Mouse (Mus musculus): ENCODE measurements around the gene Srp72.

Gene Srp72

DNA sequence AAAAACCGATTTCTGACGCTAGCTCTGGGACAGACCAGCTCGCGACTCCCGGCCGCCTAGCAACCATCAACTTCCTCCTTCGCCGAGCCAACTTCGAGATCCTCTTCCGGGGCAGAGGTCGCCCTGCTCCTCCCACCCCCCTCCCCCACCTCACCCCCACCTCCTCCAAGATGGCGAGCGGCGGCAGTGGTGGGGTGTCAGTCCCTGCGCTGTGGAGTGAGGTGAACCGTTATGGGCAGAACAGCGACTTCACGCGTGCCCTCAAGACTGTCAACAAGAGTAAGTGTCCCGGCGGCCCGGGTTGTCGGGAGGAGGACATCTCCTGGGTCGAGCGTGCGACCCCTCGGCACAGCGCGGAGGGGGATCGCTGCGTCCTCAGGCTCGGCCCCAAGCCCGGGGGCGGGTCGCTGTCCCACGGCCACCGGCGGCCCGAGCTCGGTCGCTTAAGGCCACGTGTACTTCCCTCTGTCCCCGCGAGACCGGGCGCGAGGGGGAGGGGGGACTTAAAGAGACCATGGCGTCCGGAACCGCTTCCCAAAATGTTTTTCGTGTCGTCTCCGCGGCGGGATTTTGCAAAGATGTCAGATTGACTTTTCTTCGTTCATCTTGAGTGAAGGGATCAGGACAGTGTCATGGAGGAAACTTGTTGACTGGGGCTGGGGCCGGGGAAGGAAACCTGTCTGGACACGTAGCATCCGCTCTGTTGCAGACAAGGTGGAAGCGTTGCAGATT lies at the start of gene Srp72:
TSS of gene Srp72 (plus strand) at position 130 of the 732 bp plus-strand sequence.
- peak; percentile 80 for DNase-seq (ENCODE audit: low spot score)

DNA sequence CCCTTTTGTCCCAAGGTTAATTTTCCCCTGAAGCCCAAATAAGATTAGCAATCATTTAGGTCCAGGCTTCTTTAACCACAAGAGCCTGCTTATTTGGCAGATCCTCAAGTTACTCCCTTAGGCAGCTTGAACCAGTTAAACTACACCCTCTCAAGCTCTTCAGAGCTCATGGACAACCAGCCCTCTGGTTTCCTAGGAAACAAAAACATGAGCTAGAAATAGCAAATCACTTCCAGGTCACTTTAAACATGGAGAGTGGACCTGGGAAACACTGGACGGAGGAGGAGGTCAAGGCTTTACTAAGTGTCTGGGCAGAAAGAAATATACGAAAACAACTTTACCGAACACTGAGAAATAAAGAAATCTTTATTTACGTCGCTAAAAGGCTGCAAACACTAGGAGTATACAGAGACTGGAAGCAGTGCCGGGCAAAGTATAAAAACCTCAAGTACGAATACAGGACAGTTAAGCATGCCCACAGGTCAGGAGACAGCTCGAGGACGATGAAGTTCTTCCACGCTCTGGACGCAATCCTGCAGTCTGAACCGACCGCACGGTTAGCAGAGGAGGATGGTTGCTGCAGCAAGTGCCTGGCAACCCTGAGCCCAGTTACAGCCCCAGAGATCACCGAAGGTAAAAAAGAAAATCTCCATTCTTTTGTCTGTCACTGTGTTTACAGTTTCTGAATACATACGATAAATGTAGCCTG lies 46.2 kb upstream of the Srp72 start:
- DNase-seq (ENCODE audit: low spot score): no peak

DNA sequence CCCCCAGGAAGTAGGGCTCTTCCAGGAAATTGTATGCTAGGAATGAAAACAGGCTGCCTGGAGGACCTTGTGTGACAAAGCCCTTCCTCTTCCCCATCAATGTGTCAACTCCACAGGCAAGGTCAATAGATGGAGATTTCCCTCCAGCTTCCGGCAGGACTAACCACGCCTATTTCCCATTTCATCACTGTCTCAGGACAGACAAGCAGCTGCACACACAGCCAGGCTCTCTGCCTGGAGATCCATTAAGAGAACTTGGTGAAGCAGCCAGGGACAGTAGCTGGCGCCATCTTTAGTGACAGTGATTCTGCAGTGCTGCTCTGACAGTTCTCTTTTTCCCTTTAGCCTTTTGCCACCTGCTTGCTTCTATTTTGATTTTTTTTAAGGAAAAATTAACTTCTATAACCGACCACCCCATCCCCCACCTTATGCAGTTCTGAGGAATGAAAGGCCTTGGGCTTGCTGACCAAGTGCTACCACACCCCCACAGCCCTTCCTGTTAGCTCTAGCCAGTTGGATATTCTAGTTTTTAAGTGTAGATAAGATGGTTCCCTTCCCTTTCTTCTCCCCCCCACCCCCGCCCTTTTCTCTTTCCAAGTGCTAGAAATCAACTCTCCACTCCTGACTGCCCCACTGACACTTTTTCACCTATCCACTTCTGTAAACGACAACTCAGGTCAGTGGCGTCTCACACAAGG lies 45.2 kb upstream of the Srp72 start:
- DNase-seq (ENCODE audit: low spot score): no peak

DNA sequence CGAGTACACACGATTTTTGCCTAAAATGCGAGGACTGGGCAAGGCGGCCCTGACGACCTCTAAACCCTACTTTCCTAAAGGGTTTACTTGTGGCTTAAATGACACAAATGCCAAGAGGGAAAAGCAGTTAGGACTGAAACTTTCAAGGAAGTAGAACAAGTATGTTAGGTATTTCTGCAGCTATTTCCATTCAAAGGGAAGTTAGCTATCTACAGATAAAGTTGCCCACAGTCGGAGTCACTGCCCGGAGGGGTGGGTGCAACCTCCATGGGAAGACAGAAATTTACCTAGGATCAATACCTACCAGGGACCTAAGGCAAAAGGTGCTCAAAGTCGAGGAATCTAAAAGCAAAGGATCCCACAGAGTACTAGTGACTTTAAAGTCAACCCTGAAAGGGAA lies 34.8 kb upstream of the Srp72 start:
- no peak for DNase-seq (ENCODE audit: low spot score)

DNA sequence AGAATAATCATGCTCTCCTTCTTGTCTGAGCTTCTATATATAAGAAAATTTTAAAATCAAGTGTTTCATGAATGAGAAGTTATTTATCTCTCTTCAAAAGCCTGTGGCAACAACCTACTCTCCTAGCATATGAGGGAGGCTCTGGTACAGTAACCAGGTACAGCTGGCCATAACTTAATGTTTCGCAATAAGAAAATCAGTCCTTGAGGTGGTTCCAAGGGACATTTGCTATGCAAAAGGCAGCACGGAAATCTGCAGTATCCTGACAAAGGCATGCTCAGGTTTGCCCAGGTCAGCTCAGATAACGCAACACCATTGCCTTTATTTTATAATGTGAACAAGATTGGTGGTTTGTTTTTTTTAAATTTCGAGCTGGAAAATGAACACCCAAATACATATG lies 32.5 kb upstream of the Srp72 start:
- DNase-seq (ENCODE audit: low spot score): no peak

DNA sequence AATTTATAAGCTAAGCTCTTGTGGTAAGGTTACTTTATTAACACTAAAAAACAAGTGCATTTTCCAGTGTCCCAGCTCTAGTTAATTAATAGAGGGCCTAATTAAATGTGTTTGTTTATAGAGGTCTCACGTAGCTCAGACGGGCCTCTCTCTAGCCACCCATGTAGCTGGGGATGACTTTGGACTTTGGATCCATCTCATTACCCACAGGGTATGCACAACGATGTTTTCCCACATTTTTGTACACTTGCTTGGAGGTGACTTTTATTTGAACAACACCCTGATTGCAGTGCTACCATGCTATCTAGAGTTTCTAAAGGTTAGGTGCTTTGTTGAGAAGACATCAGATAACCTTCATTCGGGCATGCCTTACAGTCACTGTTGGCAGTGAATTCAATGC lies 32.0 kb upstream of the Srp72 start:
- DNase-seq (ENCODE audit: low spot score): no peak

DNA sequence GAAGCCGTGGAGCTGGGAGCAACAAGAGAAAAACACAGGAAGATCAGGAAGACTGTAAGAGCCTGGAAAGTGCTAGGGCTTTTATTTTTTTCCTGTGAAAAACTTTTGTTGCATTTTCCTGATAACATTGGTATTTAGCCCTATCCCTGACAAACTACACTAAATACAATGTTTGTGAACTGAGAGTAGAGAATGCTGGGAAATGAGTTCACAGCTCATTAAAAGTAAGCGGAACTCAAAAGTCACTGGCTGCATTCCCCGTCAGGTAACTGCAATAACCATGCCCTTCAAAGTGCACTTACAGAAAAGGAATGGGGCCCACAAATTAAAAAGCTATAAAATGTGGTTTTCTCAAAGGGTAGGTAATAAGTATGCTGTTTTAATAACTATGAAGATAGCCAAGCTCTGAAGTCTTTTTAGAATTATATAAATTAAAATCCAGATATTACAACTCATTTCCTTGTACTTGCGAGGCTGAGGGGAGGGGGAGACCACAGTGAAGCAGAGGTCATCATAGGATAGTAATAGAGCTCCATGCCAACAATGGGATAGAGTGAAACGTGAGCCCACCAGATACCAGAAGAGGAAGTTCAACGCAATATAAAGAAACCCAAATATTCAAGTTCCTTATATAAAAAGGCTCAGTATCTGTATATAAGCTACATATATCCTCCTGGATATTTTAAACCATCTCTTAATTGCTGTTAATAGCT lies 29.4 kb upstream of the Srp72 start:
- DNase-seq (ENCODE audit: low spot score): no peak

DNA sequence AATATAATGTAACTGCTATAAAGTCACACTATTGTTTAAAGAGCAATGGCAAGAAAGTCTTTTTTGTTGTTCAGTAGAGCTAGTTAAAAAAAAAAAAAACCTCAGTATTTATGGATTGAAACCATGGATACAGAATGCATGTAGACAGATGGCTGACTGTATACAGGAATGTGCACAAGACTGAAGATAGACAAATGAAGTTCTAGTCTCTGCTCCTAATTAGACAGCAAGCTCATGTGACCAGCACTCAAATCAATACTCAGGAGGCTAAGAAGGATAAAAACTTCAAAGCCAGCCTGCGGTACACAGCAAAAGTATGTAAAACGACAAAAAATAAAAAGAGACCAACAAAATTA lies 28.8 kb upstream of the Srp72 start:
- DNase-seq (ENCODE audit: low spot score): no peak

DNA sequence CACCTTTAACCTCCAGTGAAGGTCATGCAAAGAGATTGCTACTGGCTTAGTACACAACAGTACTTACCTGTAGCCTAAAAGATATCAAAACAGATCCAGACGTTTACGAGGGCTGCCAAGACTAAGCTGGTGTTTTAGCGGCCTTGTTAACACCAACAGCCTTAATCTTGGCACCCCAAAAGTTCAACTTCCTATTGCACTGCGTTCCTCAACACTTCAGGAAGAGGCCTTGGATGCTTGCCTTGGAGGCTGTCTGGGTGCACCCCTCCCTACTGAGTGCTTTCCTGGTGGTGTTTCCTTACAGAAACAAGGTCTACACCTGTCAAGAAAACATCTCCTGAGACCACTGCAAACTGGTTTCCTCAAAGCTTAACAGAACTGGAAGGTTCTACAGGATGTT lies 27.3 kb upstream of the Srp72 start:
- no peak for DNase-seq (ENCODE audit: low spot score)

DNA sequence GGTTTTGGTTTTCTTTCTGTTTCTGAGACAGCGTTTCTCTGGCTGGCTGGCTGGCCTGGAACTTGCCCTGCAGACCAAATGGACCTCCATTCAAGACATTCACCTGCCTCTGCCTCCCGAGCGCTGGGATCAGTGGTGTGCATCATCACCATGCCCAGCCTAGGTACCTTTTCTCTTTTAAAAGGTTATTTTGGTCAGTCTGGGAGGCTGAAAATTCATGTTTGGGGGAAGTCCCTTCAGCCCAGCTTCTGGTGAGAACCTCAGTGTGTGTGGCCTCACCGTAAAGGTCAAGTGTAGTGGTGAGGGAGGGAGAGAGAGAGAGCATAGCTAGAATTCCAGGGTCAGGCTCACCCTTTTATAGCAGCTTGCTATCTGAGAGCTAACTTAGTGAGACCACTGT lies 26.7 kb upstream of the Srp72 start:
- no peak for DNase-seq (ENCODE audit: low spot score)

DNA sequence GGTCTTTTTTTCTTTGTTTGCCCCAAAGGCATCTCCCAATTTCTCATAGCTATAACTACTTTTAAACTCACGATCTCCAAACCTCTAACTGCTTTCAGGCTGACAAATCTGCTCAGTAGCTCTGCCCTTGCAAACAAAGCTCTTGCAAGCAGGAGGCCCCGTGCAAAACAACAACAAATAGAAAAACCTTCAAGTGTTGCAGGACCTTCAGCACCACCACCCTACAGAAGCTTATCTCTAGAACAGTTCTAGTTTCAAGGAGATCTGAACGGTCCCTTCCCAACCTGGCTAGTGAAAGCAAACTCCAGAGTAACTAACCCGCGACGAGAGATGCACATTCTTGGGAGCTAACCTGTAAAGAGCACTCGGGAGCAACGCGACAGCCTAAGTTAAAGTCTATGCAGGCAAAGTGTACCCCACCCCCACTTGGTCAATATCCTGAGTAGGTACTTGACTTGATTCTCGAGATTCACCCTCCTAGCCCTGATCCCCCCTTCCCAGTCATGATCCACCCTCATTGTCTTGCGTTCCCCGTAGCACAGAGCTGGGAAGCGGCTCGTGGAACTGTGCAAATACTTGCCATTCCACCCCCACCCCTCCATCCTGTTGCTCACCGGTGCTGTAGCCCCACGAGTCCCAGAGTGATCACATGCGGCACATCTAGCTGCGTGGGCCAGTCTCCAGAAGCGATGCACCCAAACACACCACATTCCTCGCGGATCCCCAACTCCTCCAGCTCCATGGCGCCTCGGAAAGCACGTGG lies 24.0 kb upstream of the Srp72 start:
- peak; percentile 16 for DNase-seq (ENCODE audit: low spot score)

DNA sequence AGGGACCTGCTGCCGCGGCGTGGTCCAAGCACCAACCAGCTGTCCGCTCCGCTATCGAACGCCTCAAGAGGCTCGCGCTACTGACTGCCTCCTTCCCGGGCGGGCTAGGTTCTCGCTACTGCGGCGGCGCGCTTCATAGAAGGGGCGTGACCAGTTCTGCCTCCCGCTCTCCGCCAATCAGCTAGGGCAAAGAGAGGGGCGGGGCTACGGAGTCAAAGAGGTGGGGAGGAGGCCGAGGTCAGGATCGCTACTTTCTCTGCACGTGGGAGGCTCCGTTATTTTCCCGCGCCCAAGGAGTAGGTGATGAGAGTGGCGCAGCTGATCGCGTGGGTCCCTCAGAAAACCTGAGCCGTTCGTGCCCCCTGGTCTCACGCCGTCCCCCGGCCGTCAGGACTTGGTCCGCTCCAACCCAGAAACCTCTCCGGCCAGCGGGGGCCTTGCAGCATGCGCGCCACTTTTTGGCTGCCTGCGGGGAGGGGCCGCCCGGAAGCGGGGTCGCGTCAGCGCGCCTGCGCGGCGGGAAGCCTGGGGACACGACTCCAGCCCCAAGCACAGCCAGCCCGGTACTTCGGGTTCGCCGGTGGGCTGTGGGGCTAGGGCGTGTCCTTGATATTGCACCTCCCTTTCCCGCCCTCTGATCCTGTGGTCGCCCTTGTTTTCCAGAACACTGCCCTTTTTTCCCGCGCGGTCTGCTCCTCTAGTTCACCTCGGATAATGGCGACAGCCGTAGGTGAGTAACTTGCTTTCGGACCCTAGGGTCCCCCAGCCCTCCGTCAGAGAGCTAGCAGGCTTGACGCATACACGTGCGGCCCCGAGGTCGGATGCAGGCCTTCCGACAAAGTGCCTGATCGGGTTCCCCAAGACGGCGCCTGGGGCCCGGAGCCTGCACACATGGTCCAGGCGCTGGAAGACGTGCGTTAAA lies 23.1 kb upstream of the Srp72 start, which contains the start of the genes Paics and Ppat:
TSS of gene Paics (plus strand) at position 202 of the 922 bp plus-strand sequence.
TSS of gene Ppat (minus strand) at position 473 of the 922 bp plus-strand sequence.
- DNase-seq (ENCODE audit: low spot score): peak; percentile 97

DNA sequence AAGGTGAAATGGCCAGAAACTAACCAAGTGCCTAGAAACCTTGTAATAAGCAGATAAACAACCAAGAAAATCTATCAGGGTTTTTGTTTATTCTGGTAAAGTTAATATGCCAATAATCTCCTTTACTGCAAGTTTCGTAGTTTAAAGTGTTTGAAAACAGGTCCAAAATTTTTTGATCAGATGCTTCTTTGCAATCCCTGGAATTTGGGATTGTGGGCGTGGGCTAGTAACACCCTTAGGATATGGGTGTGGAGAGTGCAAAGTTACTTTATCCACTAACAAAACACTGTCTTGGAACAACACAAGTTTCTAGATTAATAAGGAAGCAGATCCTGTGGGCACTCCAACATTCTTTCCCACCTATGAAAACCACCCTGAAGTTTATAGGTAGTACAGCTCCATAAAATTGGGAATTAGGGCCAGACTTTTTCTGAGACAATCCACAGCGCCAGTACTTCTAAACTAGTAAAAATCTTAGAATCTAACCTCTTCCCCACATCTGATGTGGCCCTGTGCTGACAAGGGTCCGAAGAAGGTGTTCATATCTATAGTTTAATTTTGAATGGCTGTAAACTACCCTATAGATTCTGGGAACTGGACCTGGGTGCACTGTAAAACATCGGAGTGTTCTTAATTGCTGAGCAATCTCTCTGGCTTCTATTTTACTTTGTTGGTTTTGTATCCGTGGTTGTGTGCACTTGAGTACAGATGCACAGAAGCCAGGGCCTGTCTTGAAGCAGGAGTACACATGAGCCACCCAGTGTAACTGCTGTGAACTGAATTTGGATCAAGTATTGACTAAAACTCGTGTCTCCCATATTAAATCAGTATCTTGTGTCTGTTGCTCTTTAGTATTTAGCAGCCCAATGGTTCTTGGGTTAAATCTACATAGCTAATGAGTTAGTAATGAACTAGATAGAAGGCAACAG lies 22.1 kb upstream of the Srp72 start:
- no peak for DNase-seq (ENCODE audit: low spot score)

DNA sequence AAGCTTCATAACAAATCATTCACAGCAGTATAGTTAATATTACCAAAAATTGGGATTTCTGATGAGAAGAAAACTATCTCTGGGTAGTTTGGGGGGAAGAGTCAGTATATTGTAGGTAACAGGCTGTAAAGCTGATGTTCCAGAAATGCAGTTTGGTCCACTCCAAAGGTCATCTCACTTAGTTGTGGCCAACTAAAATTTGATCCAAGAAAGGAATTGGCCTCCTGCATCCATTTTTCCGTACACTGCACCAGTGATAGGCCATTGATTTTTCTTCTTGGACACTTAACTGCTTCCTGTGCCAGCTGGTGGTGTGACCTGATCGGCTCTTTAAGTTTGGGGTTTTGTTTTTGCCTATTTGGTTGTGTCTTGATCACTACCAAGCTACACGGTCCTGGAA lies 20.7 kb upstream of the Srp72 start:
- DNase-seq (ENCODE audit: low spot score): no peak

DNA sequence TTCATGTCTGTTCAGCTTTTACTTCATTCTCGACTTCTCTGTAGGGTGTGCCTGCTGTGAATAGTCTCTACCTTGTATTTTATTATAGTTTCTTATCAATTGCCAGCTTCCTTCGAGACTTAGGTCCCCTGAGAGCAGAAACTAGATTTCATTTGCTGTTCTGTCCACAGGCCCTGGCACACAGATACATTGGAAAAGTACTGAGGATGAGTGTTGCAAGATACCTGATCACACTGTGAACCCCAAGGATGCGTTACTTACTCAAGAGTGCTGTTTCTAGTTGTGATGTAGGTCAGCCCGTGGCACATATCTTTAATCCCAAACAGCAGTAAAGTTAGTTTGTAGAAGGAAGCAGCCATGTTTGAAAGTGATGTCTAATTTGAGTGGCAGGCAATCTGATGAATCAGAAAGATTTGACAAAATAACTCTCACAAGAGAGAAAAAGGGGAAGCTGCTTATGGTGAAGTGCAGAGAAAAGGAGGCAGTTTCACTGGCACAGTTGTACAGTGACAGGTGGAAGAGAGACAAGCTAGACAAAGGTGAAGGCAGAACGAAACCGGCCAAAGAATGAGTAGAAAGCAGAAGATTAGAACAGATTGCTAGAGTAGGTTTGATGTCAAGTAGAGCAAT lies 20.1 kb upstream of the Srp72 start:
- no peak for DNase-seq (ENCODE audit: low spot score)

DNA sequence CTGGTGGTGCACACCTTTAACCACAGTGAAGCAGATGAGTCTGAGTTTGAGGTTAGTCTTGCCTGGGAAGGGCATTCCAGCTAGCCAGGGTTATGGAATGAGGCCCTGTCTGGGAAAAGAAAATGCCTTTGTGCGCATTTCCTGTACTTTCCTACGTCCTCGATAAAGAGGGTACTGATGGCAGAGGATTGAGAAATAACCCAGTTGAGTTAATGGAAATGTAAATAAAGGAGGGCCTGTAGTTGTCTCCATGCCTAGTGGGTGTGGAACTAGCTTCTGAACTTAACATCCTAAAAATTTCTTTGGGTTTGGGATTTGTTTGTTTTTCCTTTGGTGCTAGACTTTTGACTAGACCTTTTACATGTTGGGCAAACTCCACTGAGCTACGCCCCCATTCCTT lies 19.0 kb upstream of the Srp72 start:
- no peak for DNase-seq (ENCODE audit: low spot score)

DNA sequence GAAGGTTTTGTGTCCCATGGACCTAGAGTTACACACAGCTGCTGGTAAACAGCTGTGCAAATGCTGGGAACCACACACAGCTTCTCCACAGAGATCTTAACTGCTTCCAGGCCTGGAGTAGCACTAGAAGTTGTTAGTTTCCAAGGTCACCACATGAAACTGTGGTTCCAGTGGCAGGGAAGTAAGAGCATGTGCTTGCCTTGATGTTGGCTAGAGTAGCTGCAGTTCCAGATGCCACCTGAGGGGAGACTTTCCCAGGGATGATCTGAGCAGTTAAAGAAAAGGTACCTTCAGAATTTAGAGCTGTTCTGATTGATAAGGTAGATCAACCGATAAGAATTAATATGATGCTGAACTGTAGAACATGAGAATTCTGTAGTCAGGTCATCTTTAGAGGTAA lies 16.5 kb upstream of the Srp72 start:
- no peak for DNase-seq (ENCODE audit: low spot score)

DNA sequence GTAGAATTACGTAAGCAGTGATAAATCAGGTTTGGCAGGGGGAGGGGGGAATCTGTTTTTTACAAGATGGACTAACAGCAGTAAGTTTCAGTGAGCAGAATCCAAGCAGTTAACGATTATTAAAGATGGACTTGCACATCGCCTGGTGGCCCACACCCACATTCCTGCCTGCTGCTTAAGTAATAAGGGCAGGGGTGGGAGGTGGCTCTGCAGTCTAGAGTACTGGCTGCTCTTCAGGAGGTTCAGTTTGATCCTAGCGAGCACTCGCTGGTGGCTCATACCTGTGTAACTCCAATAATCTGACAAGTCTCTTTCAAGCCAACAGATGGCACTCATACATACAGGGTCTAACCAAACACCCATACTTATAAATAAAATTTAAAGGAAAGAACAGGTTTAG lies 14.9 kb upstream of the Srp72 start:
- no peak for DNase-seq (ENCODE audit: low spot score)

DNA sequence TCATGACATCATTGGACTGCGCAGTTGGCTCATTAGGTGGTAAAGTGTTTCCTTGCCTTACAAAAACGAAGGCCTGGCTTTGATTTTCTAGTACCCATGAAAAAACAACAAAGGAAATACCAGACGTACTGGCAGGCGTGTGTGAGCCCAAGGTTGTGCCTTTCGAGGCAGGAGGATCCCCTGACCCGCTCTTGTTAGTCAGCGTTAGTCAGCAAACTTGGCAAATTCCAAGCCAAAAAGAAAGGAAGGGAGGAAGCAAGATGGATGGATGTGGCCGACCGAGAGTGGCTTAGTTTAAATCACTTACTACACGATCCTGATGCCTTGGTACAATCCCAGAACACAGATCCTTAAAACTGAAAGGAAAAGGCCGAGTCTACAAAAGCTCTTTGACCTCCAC lies 11.9 kb upstream of the Srp72 start:
- DNase-seq (ENCODE audit: low spot score): no peak

All from ovary, postnatal 36 days (tissue).